ENCODE assay signal across 19 mouse cellular contexts in the genomic region with DNA sequence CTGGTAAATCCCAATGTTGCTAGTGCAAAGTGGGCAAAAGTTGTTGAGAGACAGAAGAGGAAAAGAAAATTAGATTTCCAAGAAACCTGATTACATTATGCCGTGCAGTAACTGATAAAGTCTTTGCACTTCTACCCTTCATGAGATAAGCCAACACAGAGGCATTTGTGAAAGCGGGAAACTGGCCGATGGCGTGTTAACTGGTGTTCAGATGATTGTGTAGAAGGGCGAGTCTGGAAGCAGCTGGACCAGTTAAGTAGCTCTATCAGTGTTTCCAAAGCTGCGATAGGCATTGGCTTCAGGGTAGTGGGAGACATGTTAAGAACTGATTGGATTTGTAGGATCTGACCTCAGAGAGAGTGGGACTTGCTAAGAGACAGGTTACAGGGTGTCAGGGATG. TPM values are rescaled to one million over a fixed set of nuclear protein-coding genes. Genes with fewer than 3 reads are reported as not detected.
"Had no signal": no experiment of that assay in that cellular context is flagged by ENCODE, and none has a peak within 500 bp of the region (broad histone marks: within the 10 kb centered on the region; RNA-seq: fewer than 3 reads in every experiment).

No protein-coding gene starts in this region.

- H3K9me3 ChIP-seq: neural tube, embryonic 13.5 days; neural tube, embryonic 15.5 days; stomach, embryonic 15.5 days had no signal

- H3K27ac ChIP-seq: neural tube, embryonic 13.5 days; neural tube, embryonic 15.5 days; stomach, embryonic 15.5 days had no signal

- H3K27me3 ChIP-seq: neural tube, embryonic 13.5 days; neural tube, embryonic 15.5 days; stomach, embryonic 15.5 days had no signal

- H3K4me3 ChIP-seq: neural tube, embryonic 13.5 days; neural tube, embryonic 15.5 days; stomach, embryonic 15.5 days had no signal

- H3K36me3 ChIP-seq: neural tube, embryonic 13.5 days; neural tube, embryonic 15.5 days; stomach, embryonic 15.5 days had no signal

- DNase-seq: retina, postnatal 1 day; right cerebral cortex, adult 18-20 months; right cerebral cortex, postnatal 14 days; right cerebral cortex, postnatal 25 days; right cerebral cortex, postnatal 4 days; spleen, adult 18-20 months; thymus, adult 18-20 months; thymus, adult 2 months; thymus, postnatal 14 days; thymus, postnatal 25 days; thymus, postnatal 36 days; thymus, postnatal 4 days had no signal

- H3K4me2 ChIP-seq: neural tube, embryonic 13.5 days; neural tube, embryonic 15.5 days; stomach, embryonic 15.5 days had no signal

- H3K4me1 ChIP-seq: neural tube, embryonic 13.5 days; neural tube, embryonic 15.5 days; stomach, embryonic 15.5 days had no signal

- H3K9ac ChIP-seq: neural tube, embryonic 13.5 days; neural tube, embryonic 15.5 days; stomach, embryonic 15.5 days had no signal

RNA-seq across cellular contexts. Expression of gene Fam83b, which starts 17.0 kb away (rescaled TPM):
- total RNA-seq: neutrophil, adult 5-6 weeks had no signal
- polyA plus RNA-seq: neural tube, embryonic 14.5 days; spleen, adult 2 months; testis, adult 2 months had no signal
